Mouse (Mus musculus) liver, postnatal 0 days (tissue): Measurements from ENCODE around the gene P2ry12.

ENCODE experiments used
- CTCF ChIP-seq: sonication (generic); IDR thresholded peaks from 2 replicates; pipeline ENCODE4 v1.5.1; 2016; ENCODE audit warnings: antibody characterized with exemption, low read depth
- EP300 ChIP-seq: IDR thresholded peaks from 2 replicates; pipeline ENCODE4 v1.6.1; 2016; ENCODE audit warnings: antibody characterized with exemption, low read depth, mild to moderate bottlenecking

- no peak for TF ChIP-seq CTCF
- no peak for TF ChIP-seq EP300
Measured at GRCm38 (mm10) chr3:59222303-59222702, 40.4 kb downstream of the P2ry12 start.
